Mouse (Mus musculus) hindbrain, embryonic 10.5 days (tissue): Measurements from ENCODE around the gene Srp68. TPM values are rescaled to one million over a fixed set of nuclear protein-coding genes. Genes with fewer than 3 reads are reported as not detected.

ENCODE experiments used
- DNase-seq: peaks from one replicate; pipeline ENCODE4 v3.0.0-alpha.2; 2017; ENCODE audit warnings: low spot score
- H3K27ac ChIP-seq: fragments of 300-500 bp; sonication (generic); 2 replicates; pipeline ENCODE4 v1.5.1; 2016; ENCODE audit warnings: mild to moderate bottlenecking, moderate library complexity
- H3K27me3 ChIP-seq: fragments of 300-500 bp; sonication (generic); 2 replicates; pipeline ENCODE4 v1.6.1; 2016; ENCODE audit warnings: mild to moderate bottlenecking; ENCODE audit not compliant: poor library complexity, insufficient read depth, severe bottlenecking
- H3K36me3 ChIP-seq: fragments of 300-500 bp; sonication (generic); 2 replicates; pipeline ENCODE4 v1.6.1; 2016; ENCODE audit warnings: mild to moderate bottlenecking, moderate library complexity
- H3K4me1 ChIP-seq: fragments of 300-500 bp; sonication (generic); replicated peaks from 2 replicates; pipeline ENCODE4 v1.6.1; 2016; ENCODE audit warnings: mild to moderate bottlenecking
- H3K4me3 ChIP-seq: fragments of 300-500 bp; sonication (generic); 2 replicates; pipeline ENCODE4 v1.5.1; 2016; ENCODE audit warnings: mild to moderate bottlenecking, moderate library complexity
- H3K9me3 ChIP-seq: fragments of 300-500 bp; sonication (generic); 2 replicates; pipeline ENCODE4 v1.6.1; 2016; ENCODE audit warnings: mild to moderate bottlenecking, moderate library complexity
- WGBS: fragments of 180-500 bp; shearing (Covaris S2); methylation state at CpG from one replicate; pipeline ENCODE4 v1.1.7; 2016; 5-methylcytosine and 5-hydroxymethylcytosine counted together
- polyA plus RNA-seq: library from polyadenylated mRNA; unstranded; fragments of >200 nt; fragmentation: Nextera tagmentation; extraction: Ambion mirVana; gene quantifications from 2 replicates; pipeline ENCODE4 v1.2.1, GENCODE M21; 2016

Srp68 gene
- polyA plus RNA-seq, 1 experiment from 2014 or later: 96.2 TPM

DNA sequence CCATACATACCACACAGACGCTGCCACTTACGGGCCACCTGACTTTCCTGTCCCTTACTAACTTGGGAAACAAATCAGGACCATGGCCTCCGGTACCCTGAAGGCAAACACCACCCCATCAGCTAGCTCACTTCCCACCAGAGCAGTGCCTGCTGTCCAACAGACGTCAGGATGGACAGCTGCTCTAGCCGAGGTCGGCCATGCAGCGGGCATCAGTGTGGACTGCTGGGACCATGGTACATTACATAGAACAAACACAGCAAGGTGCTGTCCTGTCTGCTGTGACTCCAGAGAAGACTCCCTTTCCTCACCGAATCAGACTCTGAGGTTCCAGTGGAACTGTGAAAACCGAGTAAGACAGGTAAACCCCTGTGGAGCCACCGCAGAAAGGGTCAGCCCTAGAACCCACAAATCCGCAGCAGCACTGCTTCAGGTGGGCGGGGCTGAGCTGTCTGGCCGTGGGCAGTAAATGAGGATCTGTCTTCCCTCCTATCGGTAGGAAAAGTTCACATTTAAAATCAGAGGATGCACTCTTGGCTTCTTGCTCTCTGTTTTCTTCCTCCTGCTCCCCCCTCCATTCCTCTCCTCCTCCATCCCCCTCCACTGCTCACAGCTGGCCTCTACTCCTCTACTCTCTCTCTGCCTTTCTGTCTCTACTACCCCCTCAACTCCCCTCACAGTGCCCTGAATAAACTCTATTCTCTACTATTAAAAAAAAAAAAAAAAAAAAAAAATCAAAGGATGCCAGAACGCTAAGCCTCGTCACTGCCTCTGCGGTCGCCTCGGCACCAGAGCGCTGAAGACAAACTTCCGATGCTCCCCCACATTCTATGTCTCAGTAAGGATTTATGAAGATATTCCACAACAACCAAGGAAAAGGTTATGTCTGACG, 18.7 kb downstream of the Srp68 start:
- no peak for DNase-seq
- H3K4me1 ChIP-seq: no peaks in the 10 kb centered on the region
- H3K27ac ChIP-seq: no peak overlapping the region
- H3K36me3 ChIP-seq: peaks cover 100% of the 10 kb centered on the region
- H3K4me3 ChIP-seq: no peak overlapping the region
- no peaks in the 10 kb centered on the region for H3K9me3 ChIP-seq
- WGBS: 91% methylated on average over 22 of the region's 22 CpGs
- no peaks in the 10 kb centered on the region for H3K27me3 ChIP-seq

DNA sequence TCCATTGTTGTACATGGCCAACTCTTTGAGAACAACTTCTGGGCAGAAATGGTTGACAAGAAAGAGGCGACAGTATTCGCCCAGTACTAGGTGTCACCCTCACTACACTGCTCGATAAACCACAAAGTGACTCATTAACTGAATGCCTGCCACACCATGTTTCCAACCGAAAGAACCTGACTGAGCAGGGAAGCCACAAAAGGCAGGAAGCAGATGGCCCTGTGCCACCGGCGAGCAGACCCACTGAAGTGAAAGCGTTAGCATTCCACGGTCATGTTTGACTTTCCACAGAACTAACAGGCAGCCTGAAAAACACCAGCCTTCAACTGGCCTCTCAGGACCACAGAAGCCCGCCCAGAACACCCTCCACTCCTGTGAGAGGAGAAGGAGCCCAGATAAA, 19.4 kb downstream of the Srp68 start:
- H3K36me3 ChIP-seq: peaks cover 100% of the 10 kb centered on the region
- no peak overlapping the region for H3K4me3 ChIP-seq
- no peak overlapping the region for H3K27ac ChIP-seq
- no peaks in the 10 kb centered on the region for H3K9me3 ChIP-seq
- WGBS: 91% methylated on average over 9 of the region's 9 CpGs
- H3K4me1 ChIP-seq: no peaks in the 10 kb centered on the region
- no peak for DNase-seq
- no peaks in the 10 kb centered on the region for H3K27me3 ChIP-seq

DNA sequence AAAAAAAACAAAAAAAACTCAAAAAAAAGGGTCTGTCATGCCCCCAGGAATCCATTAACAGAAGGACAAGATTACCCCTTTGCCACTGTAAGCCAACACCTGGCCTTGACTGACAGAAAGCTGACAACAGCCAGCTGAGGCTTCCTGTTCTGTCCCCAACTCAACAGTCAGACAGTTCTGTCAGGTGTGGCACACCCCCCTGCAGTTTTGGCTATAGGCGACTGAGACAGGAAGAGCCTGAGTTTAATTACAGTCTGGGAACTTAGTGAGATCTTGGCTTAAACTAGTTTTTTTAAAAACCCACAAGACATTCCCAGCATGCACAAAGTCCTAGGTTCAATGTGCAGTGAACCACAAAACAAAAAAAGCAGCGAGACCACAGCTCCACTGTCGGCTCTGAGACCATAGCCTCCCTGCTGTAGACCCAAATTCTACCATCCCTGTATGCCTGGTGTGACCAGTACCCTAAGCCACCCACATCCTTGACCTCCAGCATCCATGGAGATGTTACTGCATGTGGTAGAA, 20.9 kb downstream of the Srp68 start:
- Histone ChIP-seq H3K27me3 (no peaks in the 10 kb centered on the region), H3K4me1 (no peaks in the 10 kb centered on the region), H3K4me3 (no peak overlapping the region), H3K9me3 (no peaks in the 10 kb centered on the region), H3K27ac (no peak overlapping the region), H3K36me3 (peaks cover 100% of the 10 kb centered on the region)
- no peak for DNase-seq
- WGBS: 90% methylated on average over 3 of the region's 3 CpGs

DNA sequence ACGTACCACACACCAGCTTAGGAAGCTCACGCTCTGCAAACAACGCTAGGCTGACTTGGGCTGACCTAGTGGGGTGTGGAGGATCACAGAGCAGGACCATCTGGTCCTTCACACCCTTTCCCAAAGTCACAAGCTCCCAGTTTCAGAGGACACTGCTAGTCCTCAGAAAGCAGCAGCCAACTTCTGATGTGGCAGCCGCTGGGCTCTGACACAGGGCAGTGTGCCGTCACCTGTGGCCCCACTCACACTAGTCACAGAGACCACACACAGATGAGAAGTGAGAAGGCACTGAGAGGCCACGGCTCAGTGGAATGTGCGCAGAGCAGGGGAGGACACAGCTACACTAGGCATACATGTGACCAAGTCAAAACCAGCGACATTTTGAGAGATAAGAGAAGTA, 23.1 kb downstream of the Srp68 start:
- WGBS: 94% methylated on average over 8 of the region's 8 CpGs
- no peak for DNase-seq
- Histone ChIP-seq H3K9me3 (no peaks in the 10 kb centered on the region), H3K4me1 (no peaks in the 10 kb centered on the region), H3K27ac (no peak overlapping the region), H3K4me3 (no peak overlapping the region), H3K27me3 (no peaks in the 10 kb centered on the region), H3K36me3 (peaks cover 100% of the 10 kb centered on the region)

DNA sequence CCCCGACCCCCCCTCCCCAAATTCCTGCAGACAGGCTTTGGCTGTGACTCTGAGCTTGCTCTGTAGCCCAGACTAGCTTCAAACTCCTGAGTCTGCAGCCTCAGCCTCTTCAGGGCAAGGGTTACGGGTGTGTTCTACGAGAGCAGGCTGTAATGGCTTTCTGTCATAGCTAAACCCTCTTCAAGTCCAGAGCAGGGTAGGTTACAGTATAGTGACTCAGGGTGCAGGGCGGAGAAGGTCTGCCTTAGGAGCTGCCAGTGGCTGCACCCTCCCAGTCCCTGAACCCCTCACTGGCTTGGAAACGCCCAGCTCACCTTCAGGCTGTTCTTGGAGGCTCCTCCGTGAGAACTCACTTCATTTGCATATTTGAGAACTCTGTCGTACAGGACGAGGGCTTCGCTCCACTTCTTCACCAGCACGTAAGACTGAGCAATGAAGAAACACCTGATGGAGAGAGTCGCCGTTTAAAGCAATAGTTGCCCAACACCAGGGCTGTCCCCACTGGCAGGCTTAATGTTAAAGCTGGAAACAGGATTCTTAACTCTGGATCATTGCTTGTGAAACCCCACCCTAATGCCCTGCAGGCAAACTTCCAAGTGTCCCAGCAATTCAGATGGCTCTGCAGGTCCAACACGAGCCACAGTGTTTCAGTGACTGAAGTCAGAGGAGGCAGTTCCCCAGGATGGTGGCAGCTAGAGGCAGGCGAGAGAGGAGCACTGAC, 26.4 kb downstream of the Srp68 start:
- 85% methylated on average over 14 of the region's 14 CpGs for WGBS
- DNase-seq: no peak
- no peaks in the 10 kb centered on the region for H3K9me3 ChIP-seq

DNA sequence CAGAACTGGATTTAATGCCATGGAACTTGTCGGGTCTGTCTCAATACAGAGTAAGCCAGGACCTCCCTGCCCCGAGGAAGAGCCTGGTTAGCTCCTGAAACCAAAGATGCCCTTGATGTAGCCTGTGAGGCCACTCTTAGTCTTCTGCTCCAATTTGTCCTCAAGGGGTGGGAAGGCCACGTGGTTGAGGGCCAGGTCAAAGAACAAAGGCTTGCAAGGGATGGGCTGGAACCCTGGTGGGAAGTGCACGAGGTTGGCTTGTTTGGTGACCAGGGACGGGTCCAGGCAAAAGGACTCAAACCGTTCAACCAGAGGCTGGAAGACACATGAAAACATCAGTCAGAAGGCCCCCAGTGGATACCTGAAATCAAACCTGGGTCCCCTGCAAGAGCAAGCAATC, 28.4 kb downstream of the Srp68 start:
- DNase-seq: no peak
- WGBS: 78% methylated on average over 6 of the region's 6 CpGs
- no peaks in the 10 kb centered on the region for H3K27me3 ChIP-seq
- H3K9me3 ChIP-seq: no peaks in the 10 kb centered on the region
- no peak overlapping the region for H3K27ac ChIP-seq
- peaks cover 21% of the 10 kb centered on the region for H3K4me1 ChIP-seq
- H3K4me3 ChIP-seq: no peak overlapping the region
- peaks cover 83% of the 10 kb centered on the region for H3K36me3 ChIP-seq

More for the DNA sequence above, 26.4 kb downstream of the Srp68 start:
- H3K4me3 ChIP-seq: no peak overlapping the region
- peaks cover 100% of the 10 kb centered on the region for H3K36me3 ChIP-seq
- H3K27ac ChIP-seq: no peak overlapping the region
- H3K27me3 ChIP-seq: no peaks in the 10 kb centered on the region
- peaks cover 4% of the 10 kb centered on the region; the same call in 1 of the 2 replicates for H3K4me1 ChIP-seq

DNA sequence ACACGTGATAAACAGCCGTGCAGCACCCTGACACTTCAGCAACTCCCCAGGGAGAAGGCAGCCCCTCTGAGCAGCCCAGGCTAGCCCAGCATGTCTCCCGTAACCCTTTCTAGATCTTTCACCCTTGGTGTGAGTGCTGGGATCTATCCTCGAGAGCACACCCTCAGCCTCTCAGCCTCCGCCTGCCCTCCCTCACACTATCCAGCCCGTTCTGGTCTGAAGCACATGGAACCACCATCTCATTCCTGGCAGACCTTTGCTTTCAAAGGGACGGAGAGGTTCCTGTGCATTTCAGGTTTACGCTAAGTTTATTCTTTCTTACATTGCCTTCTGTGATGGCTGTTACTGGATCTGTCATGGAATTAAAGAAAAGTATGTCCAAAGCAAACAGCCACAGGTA, 29.4 kb downstream of the Srp68 start:
- Histone ChIP-seq H3K4me3 (no peak overlapping the region), H3K9me3 (no peaks in the 10 kb centered on the region), H3K4me1 (peaks cover 26% of the 10 kb centered on the region), H3K27me3 (no peaks in the 10 kb centered on the region), H3K27ac (no peak overlapping the region), H3K36me3 (peaks cover 72% of the 10 kb centered on the region)
- no peak for DNase-seq
- 92% methylated on average over 8 of the region's 8 CpGs for WGBS

DNA sequence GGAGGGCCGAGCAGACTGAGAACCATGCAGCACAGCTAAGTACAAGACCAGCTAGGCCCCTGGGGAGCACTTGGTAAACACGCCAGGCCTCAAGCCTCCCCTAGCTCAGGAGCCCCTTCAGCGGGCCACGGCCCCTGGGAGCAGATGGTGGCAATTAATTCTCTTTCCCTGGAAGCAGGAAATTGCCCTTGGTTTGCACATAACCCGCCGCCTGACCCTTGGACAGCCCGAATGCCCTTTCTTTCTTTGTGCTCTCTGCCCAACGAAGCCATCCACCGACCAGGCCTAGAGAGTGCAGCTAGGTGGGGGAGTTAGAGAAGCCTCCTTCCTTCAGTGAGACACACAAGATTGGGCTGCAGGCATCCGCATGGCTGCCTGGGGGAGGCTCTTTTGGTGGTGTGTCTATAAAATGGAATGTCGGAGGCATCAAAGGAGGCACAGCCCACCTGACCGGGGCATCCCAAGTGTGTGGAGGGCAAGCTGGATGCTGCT, 32.2 kb downstream of the Srp68 start:
- H3K27me3 ChIP-seq: peaks cover 21% of the 10 kb centered on the region
- DNase-seq: peak; percentile 59
- peaks cover 44% of the 10 kb centered on the region for H3K36me3 ChIP-seq
- no peak overlapping the region for H3K4me3 ChIP-seq
- H3K4me1 ChIP-seq: peaks cover 42% of the 10 kb centered on the region
- 42% methylated on average over 12 of the region's 12 CpGs for WGBS
- H3K27ac ChIP-seq: peak overlapping the region; percentile 79
- H3K9me3 ChIP-seq: no peaks in the 10 kb centered on the region

DNA sequence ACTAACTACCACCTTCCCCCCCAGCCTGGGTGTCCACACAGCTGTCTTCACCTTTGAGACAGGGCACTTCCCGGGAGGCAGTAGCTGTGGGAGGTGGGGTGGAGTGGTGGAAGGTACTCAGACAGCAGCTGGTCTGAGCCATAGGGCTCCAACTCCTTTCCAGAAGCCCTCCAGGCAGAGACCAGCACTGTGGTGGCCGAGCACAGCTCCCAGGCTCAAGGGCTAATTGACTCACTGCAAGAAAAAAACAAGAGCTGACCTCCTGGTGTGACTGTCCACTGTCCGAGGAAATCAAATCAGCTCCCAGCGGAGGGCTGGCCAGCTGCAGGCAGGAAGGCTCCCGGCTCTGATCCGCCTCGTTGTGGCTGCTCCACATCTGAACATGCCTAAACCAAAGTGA, 34.2 kb downstream of the Srp68 start:
- H3K36me3 ChIP-seq: peaks cover 24% of the 10 kb centered on the region
- H3K27ac ChIP-seq: peak overlapping the region; percentile 17
- H3K4me3 ChIP-seq: no peak overlapping the region
- peaks cover 34% of the 10 kb centered on the region for H3K27me3 ChIP-seq
- peaks cover 42% of the 10 kb centered on the region for H3K4me1 ChIP-seq
- H3K9me3 ChIP-seq: no peaks in the 10 kb centered on the region
- DNase-seq: peak; percentile 46
- 15% methylated on average over 7 of the region's 7 CpGs for WGBS

DNA sequence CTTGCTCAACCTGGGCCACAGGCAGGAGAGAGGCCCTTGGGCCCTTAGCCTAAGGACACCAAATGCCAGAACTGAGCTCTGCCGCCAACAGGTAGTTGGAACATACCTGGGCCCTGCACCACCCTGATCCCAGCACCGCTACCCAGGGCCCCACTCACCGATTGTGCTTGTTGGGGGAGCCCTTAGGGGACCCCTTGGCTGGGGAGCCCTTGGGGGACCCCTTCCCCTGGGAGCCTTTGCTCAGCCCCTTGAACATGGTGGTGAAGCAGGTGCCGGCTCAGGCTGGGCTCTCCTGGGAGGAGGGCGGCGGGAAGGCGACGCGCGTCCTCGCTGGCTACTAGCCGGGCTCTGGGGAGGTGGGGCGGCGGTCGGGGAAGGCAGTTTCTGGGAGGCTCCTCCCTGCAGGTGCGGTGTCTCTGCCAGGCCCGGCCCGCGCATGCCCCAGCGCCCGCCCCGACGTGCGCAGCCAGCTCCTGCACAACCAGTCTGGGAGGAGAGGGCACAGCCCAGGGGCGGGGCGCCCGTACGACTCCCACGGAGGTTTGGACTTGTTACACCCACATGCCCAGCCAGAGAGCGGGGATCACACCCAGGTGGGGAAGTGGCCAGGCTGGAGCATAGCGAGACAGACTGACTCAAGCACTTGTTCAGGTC, 36.1 kb downstream of the Srp68 start, which contains the start of gene Evpl:
Evpl (minus strand) TSS at position 336 of the 654 bp plus-strand sequence.
- WGBS: 13% methylated on average over 31 of the region's 31 CpGs
- peak within 1 kb of the TSS; percentile 24 for H3K4me3 ChIP-seq
- H3K27ac ChIP-seq: peak within 1 kb of the TSS; percentile 18; the same call in 1 of the 2 replicates

DNA sequence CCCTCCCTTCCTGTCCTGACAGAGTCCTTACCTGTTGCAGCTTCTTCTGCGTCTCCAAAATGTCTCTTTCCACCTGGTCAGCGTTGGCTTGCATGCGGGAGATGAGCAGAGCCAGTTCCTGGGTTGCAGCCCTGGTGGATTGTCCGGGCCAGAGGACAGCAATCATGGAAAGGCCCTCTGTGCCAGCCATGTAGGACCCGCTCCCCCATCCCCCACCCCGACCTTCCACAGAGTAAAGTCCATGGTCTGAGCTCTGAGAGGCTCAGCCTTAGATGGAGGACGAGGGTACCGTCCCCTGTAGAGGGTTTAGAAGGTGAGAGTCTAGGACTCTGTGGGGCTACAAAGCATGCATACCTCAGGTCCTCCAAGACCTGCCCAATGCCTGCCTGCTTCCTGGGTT, 39.1 kb downstream of the Srp68 start:
- H3K27me3 ChIP-seq: peaks cover 63% of the 10 kb centered on the region

More for the DNA sequence above, 36.1 kb downstream of the Srp68 start, which contains the start of gene Evpl:
- H3K36me3 ChIP-seq: peaks cover 5% of the 10 kb centered on the region
- peaks cover 53% of the 10 kb centered on the region for H3K27me3 ChIP-seq
- H3K4me1 ChIP-seq: peaks cover 47% of the 10 kb centered on the region
- DNase-seq: no peak
- H3K9me3 ChIP-seq: no peaks in the 10 kb centered on the region

DNA sequence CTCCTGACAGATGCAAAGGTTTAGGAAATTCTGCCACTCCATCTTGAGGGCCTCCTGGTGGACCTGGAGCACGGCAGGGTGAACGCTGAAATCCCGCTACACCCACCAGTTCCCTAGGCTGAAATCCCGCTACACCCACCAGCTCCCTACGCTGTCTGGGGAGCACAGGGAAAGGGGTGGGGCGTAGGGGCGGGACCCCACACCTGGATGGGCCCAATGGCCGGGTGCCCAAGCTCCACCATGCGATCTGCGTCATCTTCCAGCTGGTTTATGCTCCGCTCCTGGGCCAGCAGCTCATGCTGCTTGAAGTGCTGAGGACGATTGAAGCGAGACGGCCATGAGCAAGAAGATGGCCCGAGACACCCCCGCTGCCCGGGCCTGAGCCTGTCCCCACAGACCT, 41.6 kb downstream of the Srp68 start:
- Histone ChIP-seq H3K27ac (peak overlapping the region; percentile 57; the same call in 1 of the 2 replicates), H3K36me3 (no peaks in the 10 kb centered on the region), H3K9me3 (no peaks in the 10 kb centered on the region), H3K4me1 (peaks cover 37% of the 10 kb centered on the region), H3K4me3 (peak overlapping the region; percentile 30), H3K27me3 (peaks cover 63% of the 10 kb centered on the region)
- WGBS: 18% methylated on average over 17 of the region's 17 CpGs
- no peak for DNase-seq

More for the DNA sequence above, 39.1 kb downstream of the Srp68 start:
- 86% methylated on average over 8 of the region's 8 CpGs for WGBS
- peaks cover 35% of the 10 kb centered on the region for H3K4me1 ChIP-seq
- H3K36me3 ChIP-seq: no peaks in the 10 kb centered on the region
- no peak for DNase-seq
- no peak overlapping the region for H3K27ac ChIP-seq
- no peak overlapping the region for H3K4me3 ChIP-seq
- no peaks in the 10 kb centered on the region for H3K9me3 ChIP-seq
